Mouse (Mus musculus): Measurements from ENCODE around the gene Itln1. TPM values are rescaled to one million over a fixed set of nuclear protein-coding genes. Genes with fewer than 3 reads are reported as not detected.

Itln1 gene
- total RNA-seq, 1 experiment = not detected

GRCm38 (mm10) chr1:171560262-171560661 lies 25.2 kb upstream of the Itln1 start:
- H3K9ac ChIP-seq (ENCODE audit: insufficient read depth, low read depth, low read length, poor library complexity, severe bottlenecking) = no peak overlapping the region
- H3K36me3 ChIP-seq (ENCODE audit: control insufficient read depth, insufficient read depth, low read length, poor library complexity, severe bottlenecking) = no peaks in the 10 kb centered on the region
- no peaks in the 10 kb centered on the region for H3K4me1 ChIP-seq (ENCODE audit: control insufficient read depth in 2 of 2, insufficient read depth in 2 of 2, low read length in 2 of 2, poor library complexity in 1 of 2)
- no peak overlapping the region for H3K4me3 ChIP-seq (ENCODE audit: insufficient read depth in 1 of 2, low read depth in 1 of 2, low read length in 2 of 2, poor library complexity in 1 of 2, severe bottlenecking in 1 of 2)
- DNase-seq (ENCODE audit: low read depth, low spot score) = no peak
- H3K27ac ChIP-seq (ENCODE audit: insufficient read depth, low read depth, low read length, poor library complexity, severe bottlenecking) = no peak overlapping the region
- H3K9me3 ChIP-seq (ENCODE audit: control insufficient read depth, insufficient read depth, low read depth, low read length) = no peaks in the 10 kb centered on the region
- in situ Hi-C loops (cut with MboI; ENCODE audit: low sequenced_read_pairs in 2 of 2, unreplicated experiment in 2 of 2) = no loop called here
- TF ChIP-seq CHD2 (IDR thresholded peaks at IDR 0.05; ENCODE audit: low read depth, low read length) (no peak), MAFK (IDR thresholded peaks at IDR 0.05; ENCODE audit: insufficient read depth, low read depth, low read length) (no peak), ZC3H11A (IDR thresholded peaks at IDR 0.05; ENCODE audit: borderline replicate concordance, low read depth, low read length) (no peak), HCFC1 (IDR thresholded peaks at IDR 0.05; ENCODE audit: borderline replicate concordance, insufficient read depth, low read length) (no peak), ZNF384 (IDR thresholded peaks at IDR 0.05; ENCODE audit: low read depth, low read length) (no peak)

GRCm38 (mm10) chr1:171558898-171559297 lies 23.8 kb upstream of the Itln1 start, which contains the start of gene Cd244a:
Cd244a (plus strand) TSS chr1:171559193.
- Histone ChIP-seq H3K4me1 (ENCODE audit: control insufficient read depth in 2 of 2, insufficient read depth in 2 of 2, low read length in 2 of 2, poor library complexity in 1 of 2) (no peaks in the 10 kb centered on the region), H3K36me3 (ENCODE audit: control insufficient read depth, insufficient read depth, low read length, poor library complexity, severe bottlenecking) (no peaks in the 10 kb centered on the region), H3K9ac (ENCODE audit: insufficient read depth, low read depth, low read length, poor library complexity, severe bottlenecking) (no peak within 1 kb of the TSS), H3K27ac (ENCODE audit: insufficient read depth, low read depth, low read length, poor library complexity, severe bottlenecking) (no peak within 1 kb of the TSS), H3K4me3 (ENCODE audit: insufficient read depth in 1 of 2, low read depth in 1 of 2, low read length in 2 of 2, poor library complexity in 1 of 2, severe bottlenecking in 1 of 2) (no peak within 1 kb of the TSS), H3K9me3 (ENCODE audit: control insufficient read depth, insufficient read depth, low read depth, low read length) (no peaks in the 10 kb centered on the region)
- TF ChIP-seq ZNF384 (IDR thresholded peaks at IDR 0.05; ENCODE audit: low read depth, low read length) = peak; percentile 78
- TF ChIP-seq MAFK (IDR thresholded peaks at IDR 0.05; ENCODE audit: insufficient read depth, low read depth, low read length) = no peak
- in situ Hi-C loops (cut with MboI; ENCODE audit: low sequenced_read_pairs in 2 of 2, unreplicated experiment in 2 of 2) = no loop called here
- DNase-seq (ENCODE audit: low read depth, low spot score) = no peak

- in situ Hi-C loops (cut with MboI; ENCODE audit: low sequenced_read_pairs in 2 of 2, unreplicated experiment in 2 of 2) = no loop called here
- Histone ChIP-seq H3K36me3 (ENCODE audit: control insufficient read depth, insufficient read depth, low read length, poor library complexity, severe bottlenecking) (no peaks in the 10 kb centered on the region), H3K4me1 (ENCODE audit: control insufficient read depth in 2 of 2, insufficient read depth in 2 of 2, low read length in 2 of 2, poor library complexity in 1 of 2) (no peaks in the 10 kb centered on the region), H3K4me3 (ENCODE audit: insufficient read depth in 1 of 2, low read depth in 1 of 2, low read length in 2 of 2, poor library complexity in 1 of 2, severe bottlenecking in 1 of 2) (no peak overlapping the region), H3K9ac (ENCODE audit: insufficient read depth, low read depth, low read length, poor library complexity, severe bottlenecking) (no peak overlapping the region), H3K9me3 (ENCODE audit: control insufficient read depth, insufficient read depth, low read depth, low read length) (no peaks in the 10 kb centered on the region), H3K27ac (ENCODE audit: insufficient read depth, low read depth, low read length, poor library complexity, severe bottlenecking) (no peak overlapping the region)
- DNase-seq (ENCODE audit: low read depth, low spot score) = no peak
- no peak for TF ChIP-seq CHD2 (IDR thresholded peaks at IDR 0.05; ENCODE audit: low read depth, low read length)
Measured at GRCm38 (mm10) chr1:171558407-171558806, 23.3 kb upstream of the Itln1 start.

- no peak for TF ChIP-seq CHD2 (IDR thresholded peaks at IDR 0.05; ENCODE audit: low read depth, low read length)
- no peak for TF ChIP-seq MAFK (IDR thresholded peaks at IDR 0.05; ENCODE audit: insufficient read depth, low read depth, low read length)
- no peaks in the 10 kb centered on the region for H3K36me3 ChIP-seq (ENCODE audit: control insufficient read depth, insufficient read depth, low read length, poor library complexity, severe bottlenecking)
- H3K27ac ChIP-seq (ENCODE audit: insufficient read depth, low read depth, low read length, poor library complexity, severe bottlenecking) = no peak overlapping the region
- H3K9me3 ChIP-seq (ENCODE audit: control insufficient read depth, insufficient read depth, low read depth, low read length) = no peaks in the 10 kb centered on the region
- DNase-seq (ENCODE audit: low read depth, low spot score) = no peak
- no peaks in the 10 kb centered on the region for H3K4me1 ChIP-seq (ENCODE audit: control insufficient read depth in 2 of 2, insufficient read depth in 2 of 2, low read length in 2 of 2, poor library complexity in 1 of 2)
- no peak overlapping the region for H3K4me3 ChIP-seq (ENCODE audit: insufficient read depth in 1 of 2, low read depth in 1 of 2, low read length in 2 of 2, poor library complexity in 1 of 2, severe bottlenecking in 1 of 2)
- in situ Hi-C loops (cut with MboI; ENCODE audit: low sequenced_read_pairs in 2 of 2, unreplicated experiment in 2 of 2) = no loop called here
- no peak overlapping the region for H3K9ac ChIP-seq (ENCODE audit: insufficient read depth, low read depth, low read length, poor library complexity, severe bottlenecking)
Measured at GRCm38 (mm10) chr1:171556366-171556765, 21.3 kb upstream of the Itln1 start.

GRCm38 (mm10) chr1:171553359-171554341 lies 18.6 kb upstream of the Itln1 start:
- in situ Hi-C loops (cut with MboI; ENCODE audit: low sequenced_read_pairs in 2 of 2, unreplicated experiment in 2 of 2) = no loop called here
- H3K9me3 ChIP-seq (ENCODE audit: control insufficient read depth, insufficient read depth, low read depth, low read length) = no peaks in the 10 kb centered on the region
- H3K4me3 ChIP-seq (ENCODE audit: insufficient read depth in 1 of 2, low read depth in 1 of 2, low read length in 2 of 2, poor library complexity in 1 of 2, severe bottlenecking in 1 of 2) = no peak overlapping the region
- no peaks in the 10 kb centered on the region for H3K36me3 ChIP-seq (ENCODE audit: control insufficient read depth, insufficient read depth, low read length, poor library complexity, severe bottlenecking)
- TF ChIP-seq CHD2 (IDR thresholded peaks at IDR 0.05; ENCODE audit: low read depth, low read length) (no peak), MAFK (IDR thresholded peaks at IDR 0.05; ENCODE audit: insufficient read depth, low read depth, low read length) (no peak)
- DNase-seq (ENCODE audit: low read depth, low spot score) = no peak
- H3K4me1 ChIP-seq (ENCODE audit: control insufficient read depth in 2 of 2, insufficient read depth in 2 of 2, low read length in 2 of 2, poor library complexity in 1 of 2) = no peaks in the 10 kb centered on the region
- H3K9ac ChIP-seq (ENCODE audit: insufficient read depth, low read depth, low read length, poor library complexity, severe bottlenecking) = no peak overlapping the region
- H3K27ac ChIP-seq (ENCODE audit: insufficient read depth, low read depth, low read length, poor library complexity, severe bottlenecking) = no peak overlapping the region

Measured in ES-E14 (cell line).